Mouse (Mus musculus): ENCODE results near the gene Tex22.

DNA sequence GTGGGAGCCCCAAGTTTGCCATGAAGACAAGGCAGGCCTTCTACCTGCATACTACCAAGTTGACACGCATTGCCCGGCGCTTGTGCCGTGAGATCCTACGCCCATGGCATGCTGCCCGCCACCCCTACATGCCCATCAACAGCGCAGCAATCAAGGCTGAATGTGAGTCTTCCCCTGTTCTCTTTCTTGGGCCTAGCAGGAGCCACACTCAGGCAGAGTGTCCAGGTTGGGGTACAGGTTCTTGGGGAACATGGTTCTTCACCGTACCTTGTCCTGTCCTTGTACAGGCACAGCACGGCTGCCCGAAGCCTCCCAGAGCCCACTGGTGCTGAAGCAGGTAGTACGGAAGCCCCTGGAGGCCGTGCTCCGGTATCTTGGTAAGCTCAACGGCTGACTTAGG is 57.3 kb downstream of the Tex22 start:
- TF ChIP-seq CTCF (IDR thresholded peaks at IDR 0.05; ENCODE audit: control insufficient read depth, insufficient read depth, low read length) = no peak
- no peak for TF ChIP-seq POLR2A (IDR thresholded peaks at IDR 0.05; ENCODE audit: borderline replicate concordance, control insufficient read depth, low read depth, low read length)
